Mouse (Mus musculus): ENCODE data around the gene Fam3b.

GRCm38 (mm10) chr16:97466182-97466957 is 48.2 kb downstream of the Fam3b start:
- TF ChIP-seq CTCF (IDR thresholded peaks at IDR 0.05; ENCODE audit: low read depth), result peak; percentile 78
- TF ChIP-seq EP300 (optimal IDR thresholded peaks at IDR 0.05), result no peak
